Mouse (Mus musculus) bone marrow macrophage, adult 2 months (primary cell): ENCODE results near the gene Tmem217.

ENCODE experiments used
- CTCF ChIP-seq: IDR thresholded peaks from 2 replicates; pipeline ENCODE4 v1.5.1; 2012; ENCODE audit warnings: low read depth, mild to moderate bottlenecking, low read length, moderate library complexity
- POLR2A ChIP-seq: IDR thresholded peaks from 2 replicates; pipeline ENCODE4 v1.6.1; 2012; ENCODE audit warnings: mild to moderate bottlenecking, low read depth, low read length, borderline replicate concordance

- no peak for TF ChIP-seq CTCF
- TF ChIP-seq POLR2A, result no peak
Observed at GRCm38 (mm10) chr17:29541419-29541818, 10.8 kb downstream of the Tmem217 start.
